Comparison of ENCODE assay signal across 25 mouse cellular contexts in the genomic region with DNA sequence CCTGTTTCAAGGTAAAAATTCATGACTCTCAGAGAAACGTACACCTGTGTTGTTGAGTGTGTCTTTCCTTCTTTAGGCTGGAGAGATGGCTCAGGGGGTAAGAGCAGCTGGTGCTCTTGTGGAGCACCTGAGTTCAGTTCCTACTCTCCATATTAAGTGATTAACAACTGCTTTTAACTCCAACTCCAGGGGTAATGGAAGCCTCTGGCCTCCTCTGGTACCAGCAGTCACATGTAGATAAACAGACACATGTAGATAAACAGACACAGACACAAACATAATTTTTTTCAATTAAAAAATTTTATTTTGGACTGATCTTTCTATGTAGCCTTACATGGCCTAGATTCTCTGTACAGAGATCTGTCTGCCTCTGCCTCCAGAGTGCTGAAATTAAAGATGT.
"Had no signal": no experiment of that assay in that cellular context is flagged by ENCODE, and none has a peak within 500 bp of the region (broad histone marks: within the 10 kb centered on the region; RNA-seq: fewer than 3 reads in every experiment).

No protein-coding gene starts in this region.

- H3K4me1 ChIP-seq: hindbrain, embryonic 12.5 days; intestine, embryonic 15.5 days; limb, embryonic 13.5 days; limb, embryonic 15.5 days had no signal

- H3K27ac ChIP-seq: gastrocnemius, adult 2 months; heart, adult 2 months; heart, embryonic 10.5 days; hindbrain, embryonic 10.5 days; hindbrain, embryonic 12.5 days; hindbrain, embryonic 14.5 days; intestine, embryonic 15.5 days; layer of hippocampus, adult 2 months; left cerebral cortex, adult 2 months; limb, embryonic 13.5 days; limb, embryonic 15.5 days; liver, embryonic 14.5 days had no signal

- H3K36me3 ChIP-seq: heart, embryonic 10.5 days; hindbrain, embryonic 12.5 days; intestine, embryonic 15.5 days; limb, embryonic 15.5 days had no signal

- H3K4me3 ChIP-seq: gastrocnemius, adult 2 months; heart, adult 2 months; heart, embryonic 10.5 days; heart, embryonic 12.5 days; hindbrain, embryonic 10.5 days; hindbrain, embryonic 12.5 days; intestine, embryonic 15.5 days; layer of hippocampus, adult 2 months; left cerebral cortex, adult 2 months; limb, embryonic 13.5 days; limb, embryonic 15.5 days had no signal

- H3K9me3 ChIP-seq: heart, embryonic 10.5 days; heart, embryonic 12.5 days; hindbrain, embryonic 10.5 days; hindbrain, embryonic 12.5 days; intestine, embryonic 15.5 days; limb, embryonic 13.5 days; limb, embryonic 15.5 days had no signal

- H3K4me2 ChIP-seq: heart, embryonic 12.5 days; hindbrain, embryonic 12.5 days; hindbrain, embryonic 14.5 days; intestine, embryonic 15.5 days; limb, embryonic 13.5 days; limb, embryonic 15.5 days had no signal

- ATAC-seq: hindbrain, embryonic 16.5 days; inflammation-experienced regulatory T-cells, adult 6 months; intestine, embryonic 15.5 days; intestine, postnatal 0 days had no signal

- H3K9ac ChIP-seq: heart, embryonic 12.5 days; hindbrain, embryonic 12.5 days; hindbrain, embryonic 14.5 days; intestine, embryonic 15.5 days; limb, embryonic 13.5 days; limb, embryonic 15.5 days; liver, embryonic 14.5 days had no signal

- DNase-seq: gastrocnemius, adult 2 months; gastrocnemius, postnatal 10 days; gastrocnemius, postnatal 25 days; heart, adult 2 months; heart, postnatal 10 days; heart, postnatal 4 days; kidney, adult 18-20 months; kidney, adult 8-10 months; kidney, postnatal 10 days; kidney, postnatal 25 days; kidney, postnatal 4 days had no signal

- H3K27me3 ChIP-seq: heart, embryonic 12.5 days; hindbrain, embryonic 12.5 days; intestine, embryonic 15.5 days; limb, embryonic 13.5 days; limb, embryonic 15.5 days had no signal
